Mouse (Mus musculus) forebrain, embryonic 16.5 days (tissue): ENCODE data around the gene Sobp. TPM values are rescaled to one million over a fixed set of nuclear protein-coding genes. Genes with fewer than 3 reads are reported as not detected.

Source experiments
- ATAC-seq: fragments of 200-750 bp; cut with Nextera tagmentation; 2 replicates; pipeline ENCODE4 v1.8.0; 2017; ENCODE audit warnings: mild to moderate bottlenecking, moderate library complexity
- H3K27ac ChIP-seq: fragments of 300-500 bp; sonication (generic); 2 replicates; pipeline ENCODE4 v1.5.1; 2014; ENCODE audit warnings: low read length, control low read depth
- H3K27me3 ChIP-seq: fragments of 300-500 bp; sonication (generic); replicated peaks from 2 replicates; pipeline ENCODE4 v1.6.1; 2014; ENCODE audit warnings: low read length; ENCODE audit not compliant: control insufficient read depth, insufficient read depth
- H3K36me3 ChIP-seq: fragments of 300-500 bp; sonication (generic); 2 replicates; pipeline ENCODE4 v1.6.1; 2014; ENCODE audit not compliant: control insufficient read depth, insufficient read depth
- H3K4me1 ChIP-seq: fragments of 300-500 bp; sonication (generic); replicated peaks from 2 replicates; pipeline ENCODE4 v1.6.1; 2014; ENCODE audit warnings: low read length; ENCODE audit not compliant: control insufficient read depth, insufficient read depth
- H3K4me2 ChIP-seq: fragments of 300-500 bp; sonication (generic); 2 replicates; pipeline ENCODE4 v1.6.1; 2014; ENCODE audit warnings: mild to moderate bottlenecking, low read length, control low read depth
- H3K4me3 ChIP-seq: fragments of 300-500 bp; sonication (generic); replicated peaks from 2 replicates; pipeline ENCODE4 v1.5.1; 2014; ENCODE audit warnings: mild to moderate bottlenecking, low read length, control low read depth
- H3K9ac ChIP-seq: fragments of 300-500 bp; sonication (generic); replicated peaks from 2 replicates; pipeline ENCODE4 v1.6.1; 2014; ENCODE audit warnings: low read depth, low read length, control low read depth
- H3K9me3 ChIP-seq: fragments of 300-500 bp; sonication (generic); 2 replicates; pipeline ENCODE4 v1.6.1; 2016; ENCODE audit warnings: low read length; ENCODE audit not compliant: control insufficient read depth
- WGBS: fragments of 180-500 bp; shearing (Covaris S2); extraction: QIAGEN DNeasy Blood & Tissue Kit; methylation state at CpG from one replicate; pipeline ENCODE4 v1.1.7; 2014; 5-methylcytosine and 5-hydroxymethylcytosine counted together
- polyA plus RNA-seq: library from polyadenylated mRNA; unstranded; fragments of >200 nt; fragmentation: Nextera tagmentation; extraction: Ambion mirVana; gene quantifications from 2 replicates; pipeline ENCODE4 v1.2.1, GENCODE M21; 2015

Gene Sobp
- polyA plus RNA-seq, 1 experiment from 2014 or later, result 15.1 TPM

- Histone ChIP-seq H3K27me3 (no peaks in the 10 kb centered on the region), H3K4me1 (peaks cover 22% of the 10 kb centered on the region), H3K36me3 (no peaks in the 10 kb centered on the region), H3K9me3 (no peaks in the 10 kb centered on the region), H3K4me3 (no peak overlapping the region), H3K27ac (peak overlapping the region; percentile 57), H3K4me2 (no peak overlapping the region), H3K9ac (no peak overlapping the region; the same call in 1 of the 2 replicates)
- 8% methylated on average over 6 of the region's 6 CpGs for WGBS
- peak; percentile 39; the same call in 1 of the 2 replicates for ATAC-seq
Observed at GRCm38 (mm10) chr10:43084087-43084366, 90.3 kb downstream of the Sobp start.

GRCm38 (mm10) chr10:43083288-43084086 is 90.8 kb downstream of the Sobp start:
- 44% methylated on average over 8 of the region's 9 CpGs for WGBS
- Histone ChIP-seq H3K4me3 (no peak overlapping the region), H3K36me3 (no peaks in the 10 kb centered on the region), H3K4me2 (no peak overlapping the region), H3K9me3 (no peaks in the 10 kb centered on the region), H3K27ac (peak overlapping the region; percentile 57), H3K27me3 (no peaks in the 10 kb centered on the region), H3K9ac (no peak overlapping the region; the same call in 1 of the 2 replicates), H3K4me1 (peaks cover 22% of the 10 kb centered on the region)
- peak; percentile 51 for ATAC-seq

- WGBS, result 37% methylated on average over 3 of the region's 3 CpGs
- no peak overlapping the region for H3K4me3 ChIP-seq
- ATAC-seq, result peak; percentile 9; the same call in 1 of the 2 replicates
- H3K27me3 ChIP-seq, result no peaks in the 10 kb centered on the region
- H3K9ac ChIP-seq, result no peak overlapping the region
- no peaks in the 10 kb centered on the region for H3K36me3 ChIP-seq
- no peak overlapping the region for H3K27ac ChIP-seq
- no peak overlapping the region for H3K4me2 ChIP-seq
- H3K9me3 ChIP-seq, result no peaks in the 10 kb centered on the region
- peaks cover 28% of the 10 kb centered on the region for H3K4me1 ChIP-seq
Observed at GRCm38 (mm10) chr10:43081316-43081715, 93.0 kb downstream of the Sobp start.

GRCm38 (mm10) chr10:43075535-43076152 is 98.7 kb downstream of the Sobp start:
- Histone ChIP-seq H3K4me2 (peak overlapping the region; percentile 34), H3K9me3 (no peaks in the 10 kb centered on the region), H3K27me3 (no peaks in the 10 kb centered on the region), H3K4me1 (peaks cover 39% of the 10 kb centered on the region), H3K36me3 (no peaks in the 10 kb centered on the region), H3K9ac (no peak overlapping the region), H3K27ac (peak overlapping the region; percentile 55), H3K4me3 (no peak overlapping the region)
- peak; percentile 76 for ATAC-seq
- 48% methylated on average over 13 of the region's 13 CpGs for WGBS

- Histone ChIP-seq H3K4me3 (no peak overlapping the region), H3K4me1 (peaks cover 39% of the 10 kb centered on the region), H3K4me2 (no peak overlapping the region), H3K27me3 (no peaks in the 10 kb centered on the region), H3K9ac (0 out of 2 replicates have a peak overlapping the region, but pooled peaks have one; percentile 5), H3K9me3 (no peaks in the 10 kb centered on the region), H3K36me3 (no peaks in the 10 kb centered on the region), H3K27ac (peak overlapping the region; percentile 10; the same call in 1 of the 2 replicates)
- no peak for ATAC-seq
- WGBS, result 38% methylated on average over 8 of the region's 8 CpGs
Observed at GRCm38 (mm10) chr10:43073281-43073680, 101.0 kb downstream of the Sobp start.

- no peaks in the 10 kb centered on the region for H3K9me3 ChIP-seq
- 81% methylated on average over 6 of the region's 6 CpGs for WGBS
Observed at GRCm38 (mm10) chr10:43070893-43071292, 103.4 kb downstream of the Sobp start.

GRCm38 (mm10) chr10:43065331-43065730 is 109.0 kb downstream of the Sobp start:
- Histone ChIP-seq H3K4me3 (no peak overlapping the region), H3K4me1 (no peaks in the 10 kb centered on the region; the same call in 1 of the 2 replicates), H3K27ac (no peak overlapping the region), H3K4me2 (no peak overlapping the region), H3K9ac (no peak overlapping the region), H3K36me3 (no peaks in the 10 kb centered on the region), H3K27me3 (no peaks in the 10 kb centered on the region), H3K9me3 (no peaks in the 10 kb centered on the region)
- WGBS, result 78% methylated on average over 7 of the region's 7 CpGs
- no peak for ATAC-seq

More at GRCm38 (mm10) chr10:43070893-43071292, 103.4 kb downstream of the Sobp start:
- no peak overlapping the region for H3K4me2 ChIP-seq
- H3K9ac ChIP-seq, result no peak overlapping the region
- no peak overlapping the region for H3K27ac ChIP-seq
- H3K4me1 ChIP-seq, result peaks cover 28% of the 10 kb centered on the region
- no peaks in the 10 kb centered on the region for H3K27me3 ChIP-seq
- H3K4me3 ChIP-seq, result no peak overlapping the region
- no peaks in the 10 kb centered on the region for H3K36me3 ChIP-seq
- no peak for ATAC-seq

- no peak for ATAC-seq
- Histone ChIP-seq H3K27me3 (no peaks in the 10 kb centered on the region), H3K9me3 (no peaks in the 10 kb centered on the region), H3K27ac (no peak overlapping the region), H3K4me1 (peaks cover 4% of the 10 kb centered on the region), H3K4me3 (no peak overlapping the region), H3K36me3 (no peaks in the 10 kb centered on the region), H3K9ac (no peak overlapping the region), H3K4me2 (no peak overlapping the region)
- WGBS, result 86% methylated on average over 11 of the region's 11 CpGs
Observed at GRCm38 (mm10) chr10:43061519-43062105, 112.7 kb downstream of the Sobp start.

GRCm38 (mm10) chr10:43055405-43055804 is 118.9 kb downstream of the Sobp start:
- H3K27me3 ChIP-seq, result no peaks in the 10 kb centered on the region
- no peak overlapping the region for H3K27ac ChIP-seq
- no peak overlapping the region for H3K9ac ChIP-seq
- no peaks in the 10 kb centered on the region for H3K9me3 ChIP-seq
- no peak overlapping the region for H3K4me2 ChIP-seq
- H3K4me1 ChIP-seq, result peaks cover 9% of the 10 kb centered on the region; the same call in 1 of the 2 replicates
- 82% methylated on average over 2 of the region's 2 CpGs for WGBS
- H3K36me3 ChIP-seq, result no peaks in the 10 kb centered on the region
- no peak overlapping the region for H3K4me3 ChIP-seq
- no peak for ATAC-seq
